Mouse (Mus musculus) spleen, adult 2 months (tissue): Measurements from ENCODE around the gene Gm21987.

Experiments used
- CTCF ChIP-seq: fragments of 200-500 bp; IDR thresholded peaks from 2 replicates; pipeline ENCODE4 v1.5.1; 2011; ENCODE audit warnings: mild to moderate bottlenecking, inconsistent platforms; ENCODE audit not compliant: insufficient read depth, insufficient read length, insufficient replicate concordance; ENCODE audit errors: extremely low read depth
- POLR2A ChIP-seq: fragments of 200-500 bp; IDR thresholded peaks from 2 replicates; pipeline ENCODE4 v1.6.1; 2011; ENCODE audit warnings: low read depth, low read length, inconsistent platforms

- TF ChIP-seq CTCF (no peak), POLR2A (no peak)
Observed at GRCm38 (mm10) chr16:38344941-38345725, 1.7 kb upstream of the Gm21987 start.
